Mouse (Mus musculus): ENCODE results near the gene Fmnl1. TPM values are rescaled to one million over a fixed set of nuclear protein-coding genes. Genes with fewer than 3 reads are reported as not detected.

The Fmnl1 gene
- polyA plus RNA-seq, 1 experiment from 2014 or later = 1.8 TPM

- ATAC-seq (ENCODE audit: insufficient number of reproducible peaks, insufficient read depth, low FRiP score, low TSS enrichment) = no peak
- H3K4me1 ChIP-seq = peaks cover 8% of the 10 kb centered on the region; the same call in 1 of the 2 replicates
- H3K27me3 ChIP-seq = peaks cover 32% of the 10 kb centered on the region
- H3K9me3 ChIP-seq = no peaks in the 10 kb centered on the region
- H3K4me2 ChIP-seq (replicated peaks) = no peak overlapping the region
- 69% methylated on average over 14 of the region's 14 CpGs for WGBS
- no peak overlapping the region for H3K9ac ChIP-seq
- H3K4me3 ChIP-seq = no peak overlapping the region
- no peaks in the 10 kb centered on the region for H3K36me3 ChIP-seq
- no peak overlapping the region for H3K27ac ChIP-seq
Observed at GRCm38 (mm10) chr11:103175688-103176442, 5.0 kb downstream of the Fmnl1 start.

GRCm38 (mm10) chr11:103176510-103176909, 5.6 kb downstream of the Fmnl1 start:
- Histone ChIP-seq H3K27ac (no peak overlapping the region), H3K36me3 (no peaks in the 10 kb centered on the region), H3K9ac (no peak overlapping the region), H3K9me3 (no peaks in the 10 kb centered on the region), H3K27me3 (peaks cover 26% of the 10 kb centered on the region), H3K4me2 (replicated peaks) (no peak overlapping the region), H3K4me3 (no peak overlapping the region), H3K4me1 (peaks cover 3% of the 10 kb centered on the region; the same call in 1 of the 2 replicates)
- no peak for ATAC-seq (ENCODE audit: insufficient number of reproducible peaks, insufficient read depth, low FRiP score, low TSS enrichment)
- WGBS = 96% methylated on average over 1 of the region's 1 CpGs

- 83% methylated on average over 5 of the region's 5 CpGs for WGBS
Observed at GRCm38 (mm10) chr11:103177216-103177615, 6.3 kb downstream of the Fmnl1 start.

GRCm38 (mm10) chr11:103177815-103178485, 7.0 kb downstream of the Fmnl1 start:
- WGBS = 84% methylated on average over 15 of the region's 15 CpGs
- Histone ChIP-seq H3K9ac (no peak overlapping the region), H3K4me2 (replicated peaks) (no peak overlapping the region), H3K4me3 (no peak overlapping the region), H3K9me3 (no peaks in the 10 kb centered on the region), H3K27me3 (peaks cover 17% of the 10 kb centered on the region), H3K36me3 (no peaks in the 10 kb centered on the region), H3K4me1 (peaks cover 3% of the 10 kb centered on the region; the same call in 1 of the 2 replicates), H3K27ac (no peak overlapping the region)
- no peak for ATAC-seq (ENCODE audit: insufficient number of reproducible peaks, insufficient read depth, low FRiP score, low TSS enrichment)

More at GRCm38 (mm10) chr11:103177216-103177615, 6.3 kb downstream of the Fmnl1 start:
- Histone ChIP-seq H3K9me3 (no peaks in the 10 kb centered on the region), H3K9ac (no peak overlapping the region), H3K27me3 (peaks cover 18% of the 10 kb centered on the region), H3K4me3 (no peak overlapping the region), H3K27ac (no peak overlapping the region), H3K36me3 (no peaks in the 10 kb centered on the region), H3K4me1 (peaks cover 3% of the 10 kb centered on the region; the same call in 1 of the 2 replicates), H3K4me2 (replicated peaks) (no peak overlapping the region)
- no peak for ATAC-seq (ENCODE audit: insufficient number of reproducible peaks, insufficient read depth, low FRiP score, low TSS enrichment)

GRCm38 (mm10) chr11:103178748-103179147, 7.8 kb downstream of the Fmnl1 start:
- Histone ChIP-seq H3K27me3 (peaks cover 9% of the 10 kb centered on the region; the same call in 1 of the 2 replicates), H3K9ac (no peak overlapping the region), H3K36me3 (no peaks in the 10 kb centered on the region), H3K9me3 (no peaks in the 10 kb centered on the region), H3K27ac (no peak overlapping the region), H3K4me2 (replicated peaks) (no peak overlapping the region), H3K4me1 (peaks cover 3% of the 10 kb centered on the region; the same call in 1 of the 2 replicates), H3K4me3 (no peak overlapping the region)
- WGBS = 87% methylated on average over 8 of the region's 8 CpGs
- ATAC-seq (ENCODE audit: insufficient number of reproducible peaks, insufficient read depth, low FRiP score, low TSS enrichment) = no peak

GRCm38 (mm10) chr11:103180426-103180825, 9.5 kb downstream of the Fmnl1 start:
- Histone ChIP-seq H3K4me3 (no peak overlapping the region), H3K9ac (no peak overlapping the region), H3K4me2 (replicated peaks) (no peak overlapping the region), H3K27me3 (peaks cover 6% of the 10 kb centered on the region; the same call in 1 of the 2 replicates), H3K9me3 (no peaks in the 10 kb centered on the region), H3K27ac (no peak overlapping the region), H3K36me3 (no peaks in the 10 kb centered on the region), H3K4me1 (no peaks in the 10 kb centered on the region)
- ATAC-seq (ENCODE audit: insufficient number of reproducible peaks, insufficient read depth, low FRiP score, low TSS enrichment) = no peak
- WGBS = 54% methylated on average over 1 of the region's 1 CpGs

GRCm38 (mm10) chr11:103181349-103181748, 10.4 kb downstream of the Fmnl1 start:
- ATAC-seq (ENCODE audit: insufficient number of reproducible peaks, insufficient read depth, low FRiP score, low TSS enrichment) = no peak
- peaks cover 6% of the 10 kb centered on the region; the same call in 1 of the 2 replicates for H3K27me3 ChIP-seq
- 73% methylated on average over 9 of the region's 9 CpGs for WGBS
- H3K4me1 ChIP-seq = no peaks in the 10 kb centered on the region
- H3K36me3 ChIP-seq = no peaks in the 10 kb centered on the region
- H3K4me3 ChIP-seq = no peak overlapping the region
- H3K4me2 ChIP-seq (replicated peaks) = no peak overlapping the region
- H3K9ac ChIP-seq = no peak overlapping the region
- no peaks in the 10 kb centered on the region for H3K9me3 ChIP-seq
- no peak overlapping the region for H3K27ac ChIP-seq

GRCm38 (mm10) chr11:103181911-103182310, 11.0 kb downstream of the Fmnl1 start:
- 82% methylated on average over 3 of the region's 3 CpGs for WGBS
- no peak overlapping the region for H3K27ac ChIP-seq
- H3K4me1 ChIP-seq = no peaks in the 10 kb centered on the region
- ATAC-seq (ENCODE audit: insufficient number of reproducible peaks, insufficient read depth, low FRiP score, low TSS enrichment) = no peak
- H3K4me2 ChIP-seq (replicated peaks) = no peak overlapping the region
- no peaks in the 10 kb centered on the region for H3K9me3 ChIP-seq
- H3K9ac ChIP-seq = no peak overlapping the region
- H3K4me3 ChIP-seq = no peak overlapping the region
- peaks cover 6% of the 10 kb centered on the region; the same call in 1 of the 2 replicates for H3K27me3 ChIP-seq
- H3K36me3 ChIP-seq = no peaks in the 10 kb centered on the region

- Histone ChIP-seq H3K4me1 (no peaks in the 10 kb centered on the region), H3K9me3 (no peaks in the 10 kb centered on the region)
Observed at GRCm38 (mm10) chr11:103184891-103185290, 14.0 kb downstream of the Fmnl1 start.

GRCm38 (mm10) chr11:103192230-103192955, 21.5 kb downstream of the Fmnl1 start:
- peak overlapping the region; percentile 18; the same call in 1 of the 2 replicates for H3K4me3 ChIP-seq
- peak overlapping the region; percentile 12; the same call in 1 of the 2 replicates for H3K9ac ChIP-seq
- H3K4me1 ChIP-seq = peaks cover 6% of the 10 kb centered on the region; the same call in 1 of the 2 replicates
- no peak for ATAC-seq (ENCODE audit: insufficient number of reproducible peaks, insufficient read depth, low FRiP score, low TSS enrichment)
- no peaks in the 10 kb centered on the region for H3K9me3 ChIP-seq
- 13% methylated on average over 28 of the region's 28 CpGs for WGBS
- H3K27me3 ChIP-seq = peaks cover 79% of the 10 kb centered on the region
- H3K36me3 ChIP-seq = no peaks in the 10 kb centered on the region
- H3K4me2 ChIP-seq (replicated peaks) = peak overlapping the region; percentile 48
- H3K27ac ChIP-seq = no peak overlapping the region

More at GRCm38 (mm10) chr11:103184891-103185290, 14.0 kb downstream of the Fmnl1 start:
- no peak for ATAC-seq (ENCODE audit: insufficient number of reproducible peaks, insufficient read depth, low FRiP score, low TSS enrichment)
- Histone ChIP-seq H3K4me2 (replicated peaks) (no peak overlapping the region), H3K27me3 (peaks cover 10% of the 10 kb centered on the region), H3K36me3 (no peaks in the 10 kb centered on the region), H3K9ac (no peak overlapping the region), H3K27ac (no peak overlapping the region), H3K4me3 (no peak overlapping the region)
- WGBS = 30% methylated on average over 2 of the region's 2 CpGs

Data from embryonic facial prominence, embryonic 12.5 days (tissue).